Mouse (Mus musculus): ENCODE data around the gene Sec31a. TPM values are rescaled to one million over a fixed set of nuclear protein-coding genes. Genes with fewer than 3 reads are reported as not detected.
A peak's percentile ranks its signal among the peaks of the same experiment; 100 is the strongest.

Sec31a gene
- polyA plus RNA-seq, 1 experiment from 2014 or later = 76.7 TPM

GRCm38 (mm10) chr5:100393681-100394080, 22.4 kb downstream of the Sec31a start:
- H3K27ac ChIP-seq = no peak overlapping the region
- WGBS = 91% methylated on average over 3 of the region's 3 CpGs
- H3K27me3 ChIP-seq = no peaks in the 10 kb centered on the region
- H3K9ac ChIP-seq = no peak overlapping the region
- no peak overlapping the region for H3K4me3 ChIP-seq
- no peaks in the 10 kb centered on the region for H3K4me1 ChIP-seq
- no peaks in the 10 kb centered on the region for H3K9me3 ChIP-seq (replicated peaks)
- no peak overlapping the region for H3K4me2 ChIP-seq
- ATAC-seq = no peak
- peaks cover 95% of the 10 kb centered on the region for H3K36me3 ChIP-seq (ENCODE audit: poor library complexity, severe bottlenecking)

- no peaks in the 10 kb centered on the region for H3K9me3 ChIP-seq (replicated peaks)
- peaks cover 91% of the 10 kb centered on the region for H3K36me3 ChIP-seq (ENCODE audit: poor library complexity, severe bottlenecking)
- H3K27me3 ChIP-seq = no peaks in the 10 kb centered on the region
- H3K4me1 ChIP-seq = no peaks in the 10 kb centered on the region
- H3K4me2 ChIP-seq = no peak overlapping the region
- no peak overlapping the region for H3K4me3 ChIP-seq
- WGBS = 92% methylated on average over 20 of the region's 20 CpGs
- no peak overlapping the region for H3K27ac ChIP-seq
- H3K9ac ChIP-seq = no peak overlapping the region
- no peak for ATAC-seq
Measured at GRCm38 (mm10) chr5:100392436-100392955, 23.5 kb downstream of the Sec31a start.

- Histone ChIP-seq H3K4me2 (no peak overlapping the region), H3K9ac (no peak overlapping the region), H3K9me3 (replicated peaks) (no peaks in the 10 kb centered on the region), H3K27ac (no peak overlapping the region), H3K4me1 (no peaks in the 10 kb centered on the region), H3K27me3 (no peaks in the 10 kb centered on the region), H3K4me3 (no peak overlapping the region), H3K36me3 (ENCODE audit: poor library complexity, severe bottlenecking) (peaks cover 82% of the 10 kb centered on the region)
- no peak for ATAC-seq
- 93% methylated on average over 18 of the region's 18 CpGs for WGBS
Measured at GRCm38 (mm10) chr5:100383782-100384510, 32.1 kb downstream of the Sec31a start.

GRCm38 (mm10) chr5:100381094-100381493, 34.9 kb downstream of the Sec31a start:
- no peaks in the 10 kb centered on the region for H3K9me3 ChIP-seq (replicated peaks)
- H3K4me3 ChIP-seq = no peak overlapping the region
- no peaks in the 10 kb centered on the region for H3K4me1 ChIP-seq
- no peak overlapping the region for H3K9ac ChIP-seq
- WGBS = 85% methylated on average over 7 of the region's 7 CpGs
- H3K4me2 ChIP-seq = no peak overlapping the region
- H3K36me3 ChIP-seq (ENCODE audit: poor library complexity, severe bottlenecking) = peaks cover 95% of the 10 kb centered on the region
- ATAC-seq = no peak
- no peak overlapping the region for H3K27ac ChIP-seq
- no peaks in the 10 kb centered on the region for H3K27me3 ChIP-seq

GRCm38 (mm10) chr5:100380277-100380676, 35.8 kb downstream of the Sec31a start:
- ATAC-seq = no peak
- Histone ChIP-seq H3K36me3 (ENCODE audit: poor library complexity, severe bottlenecking) (peaks cover 95% of the 10 kb centered on the region), H3K9me3 (replicated peaks) (no peaks in the 10 kb centered on the region), H3K9ac (no peak overlapping the region), H3K4me2 (no peak overlapping the region), H3K4me3 (no peak overlapping the region), H3K27me3 (no peaks in the 10 kb centered on the region), H3K4me1 (no peaks in the 10 kb centered on the region), H3K27ac (no peak overlapping the region)
- 91% methylated on average over 5 of the region's 5 CpGs for WGBS

GRCm38 (mm10) chr5:100378981-100379380, 37.1 kb downstream of the Sec31a start:
- Histone ChIP-seq H3K9ac (no peak overlapping the region), H3K4me3 (no peak overlapping the region), H3K9me3 (replicated peaks) (no peaks in the 10 kb centered on the region), H3K4me1 (no peaks in the 10 kb centered on the region), H3K27me3 (no peaks in the 10 kb centered on the region), H3K36me3 (ENCODE audit: poor library complexity, severe bottlenecking) (peaks cover 96% of the 10 kb centered on the region), H3K27ac (no peak overlapping the region), H3K4me2 (no peak overlapping the region)
- whole genome bisulfite sequencing = 94% methylated on average over 2 of the region's 2 CpGs
- ATAC-seq = no peak

- no peaks in the 10 kb centered on the region for H3K9me3 ChIP-seq (replicated peaks)
- peaks cover 95% of the 10 kb centered on the region for H3K36me3 ChIP-seq (ENCODE audit: poor library complexity, severe bottlenecking)
- no peaks in the 10 kb centered on the region for H3K4me1 ChIP-seq
- H3K4me3 ChIP-seq = no peak overlapping the region
- H3K4me2 ChIP-seq = no peak overlapping the region
- no peaks in the 10 kb centered on the region for H3K27me3 ChIP-seq
- ATAC-seq = no peak
- no peak overlapping the region for H3K27ac ChIP-seq
- 97% methylated on average over 5 of the region's 5 CpGs for WGBS
- no peak overlapping the region for H3K9ac ChIP-seq
Measured at GRCm38 (mm10) chr5:100378211-100378610, 37.8 kb downstream of the Sec31a start.

GRCm38 (mm10) chr5:100377376-100377775, 38.7 kb downstream of the Sec31a start:
- Histone ChIP-seq H3K27ac (no peak overlapping the region), H3K9ac (no peak overlapping the region), H3K4me2 (no peak overlapping the region), H3K4me3 (no peak overlapping the region), H3K4me1 (no peaks in the 10 kb centered on the region), H3K9me3 (replicated peaks) (no peaks in the 10 kb centered on the region), H3K36me3 (ENCODE audit: poor library complexity, severe bottlenecking) (peaks cover 93% of the 10 kb centered on the region), H3K27me3 (no peaks in the 10 kb centered on the region)
- 64% methylated on average over 2 of the region's 2 CpGs for WGBS
- ATAC-seq = no peak

GRCm38 (mm10) chr5:100374703-100375102, 41.3 kb downstream of the Sec31a start:
- H3K36me3 ChIP-seq (ENCODE audit: poor library complexity, severe bottlenecking) = peaks cover 86% of the 10 kb centered on the region
- 85% methylated on average over 2 of the region's 2 CpGs for WGBS
- H3K4me2 ChIP-seq = no peak overlapping the region
- H3K27ac ChIP-seq = no peak overlapping the region
- H3K9ac ChIP-seq = no peak overlapping the region
- H3K27me3 ChIP-seq = no peaks in the 10 kb centered on the region
- H3K4me3 ChIP-seq = no peak overlapping the region
- ATAC-seq = no peak
- H3K9me3 ChIP-seq (replicated peaks) = no peaks in the 10 kb centered on the region
- peaks cover 5% of the 10 kb centered on the region for H3K4me1 ChIP-seq

GRCm38 (mm10) chr5:100373952-100374351, 42.1 kb downstream of the Sec31a start:
- Histone ChIP-seq H3K4me1 (peaks cover 5% of the 10 kb centered on the region), H3K27ac (no peak overlapping the region), H3K4me3 (no peak overlapping the region), H3K36me3 (ENCODE audit: poor library complexity, severe bottlenecking) (peaks cover 82% of the 10 kb centered on the region), H3K27me3 (no peaks in the 10 kb centered on the region), H3K9me3 (replicated peaks) (no peaks in the 10 kb centered on the region), H3K4me2 (no peak overlapping the region), H3K9ac (no peak overlapping the region)
- ATAC-seq = peak; percentile 41; the same call in 1 of the 2 replicates
- 61% methylated on average over 5 of the region's 5 CpGs for WGBS

- WGBS = 46% methylated on average over 1 of the region's 1 CpGs
- H3K36me3 ChIP-seq (ENCODE audit: poor library complexity, severe bottlenecking) = peaks cover 77% of the 10 kb centered on the region
- no peak overlapping the region for H3K4me2 ChIP-seq
- ATAC-seq = no peak
- H3K4me1 ChIP-seq = peaks cover 5% of the 10 kb centered on the region
- H3K27me3 ChIP-seq = no peaks in the 10 kb centered on the region
- H3K4me3 ChIP-seq = no peak overlapping the region
- no peak overlapping the region for H3K27ac ChIP-seq
- H3K9me3 ChIP-seq (replicated peaks) = no peaks in the 10 kb centered on the region
- H3K9ac ChIP-seq = no peak overlapping the region
Measured at GRCm38 (mm10) chr5:100370919-100371318, 45.1 kb downstream of the Sec31a start.

GRCm38 (mm10) chr5:100369825-100370459, 46.1 kb downstream of the Sec31a start:
- 91% methylated on average over 11 of the region's 11 CpGs for WGBS
- H3K9ac ChIP-seq = no peak overlapping the region
- no peak overlapping the region for H3K4me3 ChIP-seq
- H3K4me2 ChIP-seq = no peak overlapping the region
- no peaks in the 10 kb centered on the region for H3K27me3 ChIP-seq
- peaks cover 5% of the 10 kb centered on the region for H3K4me1 ChIP-seq
- H3K27ac ChIP-seq = no peak overlapping the region
- ATAC-seq = 0 out of 2 replicates have a peak, but pooled peaks have one; percentile 30
- H3K36me3 ChIP-seq (ENCODE audit: poor library complexity, severe bottlenecking) = peaks cover 78% of the 10 kb centered on the region
- H3K9me3 ChIP-seq (replicated peaks) = no peaks in the 10 kb centered on the region

All from forebrain, embryonic 13.5 days (tissue).